Mouse (Mus musculus) spleen, postnatal 10 days (tissue): Measurements from ENCODE around the gene Pdcd6ip.
A peak's percentile ranks its signal among the peaks of the same experiment; 100 is the strongest.
"Not testable (repeated sequence)": the region's sequence is repeated elsewhere in the genome, so short reads cannot be mapped to it uniquely, and the experiment has no call there.

Experiments used
- DNase-seq, 2 experiments: peaks; one replicate each; pipeline ENCODE4 v3.0.0; 2021 to 2022; ENCODE audit warnings: low spot score in 2 of 2

Pdcd6ip gene

GRCm38 (mm10) chr9:113707481-113708360 lies at the start of gene Pdcd6ip:
Pdcd6ip (minus strand) TSS chr9:113708259.
- peak; percentile 93 to 94 for DNase-seq

GRCm38 (mm10) chr9:113755888-113756719 lies 48.0 kb upstream of the Pdcd6ip start:
- DNase-seq = no peak

- no peak for DNase-seq
Observed at GRCm38 (mm10) chr9:113749356-113749755, 41.3 kb upstream of the Pdcd6ip start.

- no peak for DNase-seq
Observed at GRCm38 (mm10) chr9:113743291-113743690, 35.2 kb upstream of the Pdcd6ip start.

- DNase-seq = peak; percentile 25 to 37
Observed at GRCm38 (mm10) chr9:113742361-113742794, 34.3 kb upstream of the Pdcd6ip start.

- DNase-seq = peak; percentile 69 to 70
Observed at GRCm38 (mm10) chr9:113741637-113742137, 33.6 kb upstream of the Pdcd6ip start.

GRCm38 (mm10) chr9:113741108-113741636 lies 33.1 kb upstream of the Pdcd6ip start, which contains the start of gene Clasp2:
Clasp2 (plus strand) TSS chr9:113741473.
- DNase-seq = peak; percentile 76 to 84

GRCm38 (mm10) chr9:113738941-113739340 lies 30.9 kb upstream of the Pdcd6ip start:
- no peak for DNase-seq

GRCm38 (mm10) chr9:113738021-113738420 lies 30.0 kb upstream of the Pdcd6ip start:
- no peak for DNase-seq

GRCm38 (mm10) chr9:113735920-113736319 lies 27.9 kb upstream of the Pdcd6ip start:
- no peak for DNase-seq

GRCm38 (mm10) chr9:113731540-113731939 lies 23.5 kb upstream of the Pdcd6ip start:
- no peak for DNase-seq

- DNase-seq = no peak
Observed at GRCm38 (mm10) chr9:113726991-113727680, 19.1 kb upstream of the Pdcd6ip start.

- DNase-seq = no peak
Observed at GRCm38 (mm10) chr9:113726131-113726530, 18.1 kb upstream of the Pdcd6ip start.

GRCm38 (mm10) chr9:113725609-113726008 lies 17.6 kb upstream of the Pdcd6ip start:
- not testable (repeated sequence) for DNase-seq

- DNase-seq = no peak
Observed at GRCm38 (mm10) chr9:113724646-113725045, 16.6 kb upstream of the Pdcd6ip start.

GRCm38 (mm10) chr9:113719063-113719462 lies 11.0 kb upstream of the Pdcd6ip start:
- DNase-seq = no peak

- no peak for DNase-seq
Observed at GRCm38 (mm10) chr9:113710871-113711270, 2.8 kb upstream of the Pdcd6ip start.

GRCm38 (mm10) chr9:113708361-113709280 lies 562 bp upstream of the Pdcd6ip start:
- DNase-seq = no peak

GRCm38 (mm10) chr9:113706841-113707240 lies 1.2 kb downstream of the Pdcd6ip start:
- no peak for DNase-seq

- DNase-seq = no peak
Observed at GRCm38 (mm10) chr9:113706108-113706507, 2.0 kb downstream of the Pdcd6ip start.
